Mouse (Mus musculus): ENCODE data around the gene Sart3.
A peak's percentile ranks its signal among the peaks of the same experiment; 100 is the strongest.
"Not testable (repeated sequence)": the region's sequence is repeated elsewhere in the genome, so short reads cannot be mapped to it uniquely, and the experiment has no call there.

The Sart3 gene

GRCm38 (mm10) chr5:113772450-113772895 lies at the start of gene Sart3, which contains the start of gene Iscu:
Sart3 (minus strand) TSS chr5:113772510.
Iscu (plus strand) TSS chr5:113772748.
- DNase-seq (ENCODE audit: low spot score), result peak; percentile 94

- DNase-seq (ENCODE audit: low spot score), result no peak
Measured at GRCm38 (mm10) chr5:113818572-113818971, 46.3 kb upstream of the Sart3 start.

- peak; percentile 89 for DNase-seq (ENCODE audit: low spot score)
Measured at GRCm38 (mm10) chr5:113815638-113816152, 43.4 kb upstream of the Sart3 start.

- DNase-seq (ENCODE audit: low spot score), result no peak
Measured at GRCm38 (mm10) chr5:113815041-113815389, 42.7 kb upstream of the Sart3 start.

GRCm38 (mm10) chr5:113814111-113815040 lies 42.1 kb upstream of the Sart3 start:
- DNase-seq (ENCODE audit: low spot score), result no peak

- DNase-seq (ENCODE audit: low spot score), result peak; percentile 44
Measured at GRCm38 (mm10) chr5:113813608-113814007, 41.3 kb upstream of the Sart3 start.

- DNase-seq (ENCODE audit: low spot score), result no peak
Measured at GRCm38 (mm10) chr5:113812638-113813037, 40.3 kb upstream of the Sart3 start.

- DNase-seq (ENCODE audit: low spot score), result not testable (repeated sequence)
Measured at GRCm38 (mm10) chr5:113811824-113812420, 39.6 kb upstream of the Sart3 start.

GRCm38 (mm10) chr5:113810111-113810510 lies 37.8 kb upstream of the Sart3 start:
- no peak for DNase-seq (ENCODE audit: low spot score)

- DNase-seq (ENCODE audit: low spot score), result peak; percentile 68
Measured at GRCm38 (mm10) chr5:113808177-113808576, 35.9 kb upstream of the Sart3 start.

- no peak for DNase-seq (ENCODE audit: low spot score)
Measured at GRCm38 (mm10) chr5:113807712-113808111, 35.4 kb upstream of the Sart3 start.

- no peak for DNase-seq (ENCODE audit: low spot score)
Measured at GRCm38 (mm10) chr5:113806414-113806813, 34.1 kb upstream of the Sart3 start.

- DNase-seq (ENCODE audit: low spot score), result no peak
Measured at GRCm38 (mm10) chr5:113805301-113805700, 33.0 kb upstream of the Sart3 start.

GRCm38 (mm10) chr5:113804395-113804966 lies 32.2 kb upstream of the Sart3 start:
- no peak for DNase-seq (ENCODE audit: low spot score)

GRCm38 (mm10) chr5:113800280-113800679 lies 28.0 kb upstream of the Sart3 start, which contains the start of gene Tmem119:
Tmem119 (minus strand) TSS chr5:113800516.
- peak; percentile 86 for DNase-seq (ENCODE audit: low spot score)

GRCm38 (mm10) chr5:113799691-113800090 lies 27.4 kb upstream of the Sart3 start:
- DNase-seq (ENCODE audit: low spot score), result peak; percentile 40

- DNase-seq (ENCODE audit: low spot score), result no peak
Measured at GRCm38 (mm10) chr5:113798525-113798924, 26.2 kb upstream of the Sart3 start.

- DNase-seq (ENCODE audit: low spot score), result peak; percentile 42
Measured at GRCm38 (mm10) chr5:113797149-113797882, 25.0 kb upstream of the Sart3 start.

GRCm38 (mm10) chr5:113796401-113797148 lies 24.3 kb upstream of the Sart3 start:
- peak; percentile 87 for DNase-seq (ENCODE audit: low spot score)

- no peak for DNase-seq (ENCODE audit: low spot score)
Measured at GRCm38 (mm10) chr5:113791197-113792095, 19.1 kb upstream of the Sart3 start.
